Mouse (Mus musculus) CH12.LX (cell line): ENCODE measurements around the gene Tbc1d19. TPM values are rescaled to one million over a fixed set of nuclear protein-coding genes. Genes with fewer than 3 reads are reported as not detected.

Experiments
- DNase-seq: peaks from one replicate; pipeline ENCODE4 v3.0.0-alpha.2; 2013; ENCODE audit errors: extremely low read depth
- H3K27ac ChIP-seq: 2 replicates; pipeline ENCODE4 v1.5.1; 2012; ENCODE audit warnings: low read depth, mild to moderate bottlenecking, control low read depth, moderate library complexity; ENCODE audit not compliant: insufficient read depth
- H3K27me3 ChIP-seq: replicated peaks from 2 replicates; pipeline ENCODE3; 2012; ENCODE audit warnings: inconsistent platforms
- H3K36me3 ChIP-seq, 2 experiments: replicated peaks in 1 of 2; 2 replicates each; pipeline versions ENCODE3 to v1.6.1; 2012; ENCODE audit warnings: inconsistent platforms in 1 of 2, low read length in 1 of 2, mild to moderate bottlenecking in 1 of 2, mixed read lengths in 1 of 2, moderate library complexity in 1 of 2; ENCODE audit not compliant: control insufficient read depth in 1 of 2, insufficient read depth in 1 of 2
- H3K4me1 ChIP-seq, 2 experiments: 2 replicates each; pipeline ENCODE4 v1.6.1; 2012; ENCODE audit warnings: inconsistent platforms in 1 of 2, moderate library complexity in 1 of 2; ENCODE audit not compliant: insufficient read depth in 2 of 2, control insufficient read depth in 1 of 2
- H3K4me2 ChIP-seq: 2 replicates; pipeline ENCODE4 v1.6.1; 2012; ENCODE audit warnings: low read depth, mild to moderate bottlenecking, control low read depth; ENCODE audit not compliant: poor library complexity, insufficient read depth, severe bottlenecking
- H3K4me3 ChIP-seq, 3 experiments: fragments of 150-350 bp in 1 of 3; sonication (generic) in 1 of 3; replicated peaks in 1 of 3; 2 replicates each; pipeline versions ENCODE3 to v1.5.1; 2011 to 2012; ENCODE audit warnings: low read depth in 2 of 3, low read length in 2 of 3, mild to moderate bottlenecking in 2 of 3, moderate library complexity in 2 of 3, control low read depth in 1 of 3, improper control_type of control experiment in 1 of 3, inconsistent platforms in 1 of 3, mixed read lengths in 1 of 3; ENCODE audit not compliant: poor library complexity in 1 of 3
- H3K79me2 ChIP-seq: replicated peaks from 2 replicates; pipeline ENCODE4 v1.6.1; 2012; ENCODE audit warnings: mild to moderate bottlenecking, moderate library complexity; ENCODE audit not compliant: control insufficient read depth, poor library complexity, insufficient read depth, severe bottlenecking; ENCODE audit errors: extremely low read depth
- H3K9ac ChIP-seq: 2 replicates; pipeline ENCODE4 v1.6.1; 2012; ENCODE audit warnings: low read depth, mild to moderate bottlenecking, control low read depth, moderate library complexity; ENCODE audit not compliant: insufficient read depth
- H3K9me3 ChIP-seq: replicated peaks from 2 replicates; pipeline ENCODE3; 2012; ENCODE audit warnings: low read length, inconsistent platforms, mixed read lengths
- CHD1 ChIP-seq: IDR thresholded peaks from 2 replicates; pipeline ENCODE4 v1.6.1; 2012; ENCODE audit warnings: low read depth, low read length, improper control_type of control experiment, inconsistent platforms
- CHD2 ChIP-seq: IDR thresholded peaks from 2 replicates; pipeline ENCODE4 v1.6.1; 2011; ENCODE audit warnings: low read length, improper control_type of control experiment
- ELF1 ChIP-seq: IDR thresholded peaks from 2 replicates; pipeline ENCODE4 v1.6.1; 2014; ENCODE audit warnings: low read depth, mild to moderate bottlenecking, inconsistent platforms, low read length, improper control_type of control experiment
- IRF4 ChIP-seq: IDR thresholded peaks from 2 replicates; pipeline ENCODE4 v1.6.1; 2014; ENCODE audit warnings: low read depth, mild to moderate bottlenecking, inconsistent platforms, low read length, improper control_type of control experiment
- JUN ChIP-seq: IDR thresholded peaks from 2 replicates; pipeline ENCODE4 v1.6.1; 2011; ENCODE audit warnings: low read depth, mild to moderate bottlenecking, low read length, improper control_type of control experiment, moderate library complexity; ENCODE audit not compliant: insufficient read depth
- JUND ChIP-seq: conservative IDR thresholded peaks from 2 replicates; pipeline ENCODE4 v1.6.1; 2011; ENCODE audit warnings: low read depth, low read length, improper control_type of control experiment
- MAFK ChIP-seq: IDR thresholded peaks from 2 replicates; pipeline ENCODE4 v1.6.1; 2011; ENCODE audit warnings: low read length, improper control_type of control experiment; ENCODE audit not compliant: insufficient replicate concordance
- MAZ ChIP-seq: IDR thresholded peaks from 2 replicates; pipeline ENCODE4 v1.6.1; 2012; ENCODE audit warnings: low read depth, mild to moderate bottlenecking, inconsistent platforms, low read length, improper control_type of control experiment, moderate library complexity
- MEF2A ChIP-seq: IDR thresholded peaks from 2 replicates; pipeline ENCODE4 v1.6.1; 2014; ENCODE audit warnings: low read depth, mild to moderate bottlenecking, inconsistent platforms, low read length, improper control_type of control experiment, borderline replicate concordance
- MXI1 ChIP-seq: IDR thresholded peaks from 2 replicates; pipeline ENCODE4 v1.6.1; 2011; ENCODE audit warnings: mild to moderate bottlenecking, low read depth, low read length, improper control_type of control experiment
- MYC ChIP-seq: IDR thresholded peaks from 2 replicates; pipeline ENCODE4 v1.6.1; 2011; ENCODE audit warnings: low read depth, mild to moderate bottlenecking, improper control_type of control experiment, low read length
- NELFE ChIP-seq: IDR thresholded peaks from 2 replicates; pipeline ENCODE4 v1.6.1; 2011; ENCODE audit warnings: low read depth, low read length, improper control_type of control experiment
- NRF1 ChIP-seq: IDR thresholded peaks from 2 replicates; pipeline ENCODE4 v1.6.1; 2014; ENCODE audit warnings: low read depth, mild to moderate bottlenecking, inconsistent platforms, low read length, improper control_type of control experiment, moderate library complexity
- POLR2A ChIP-seq: IDR thresholded peaks from 2 replicates; pipeline ENCODE4 v1.6.1; 2011; ENCODE audit warnings: low read depth, mild to moderate bottlenecking, improper control_type of control experiment, low read length
- SIN3A ChIP-seq: IDR thresholded peaks from 2 replicates; pipeline ENCODE4 v1.6.1; 2012; ENCODE audit warnings: low read length, improper control_type of control experiment, inconsistent platforms
- SMC3 ChIP-seq: IDR thresholded peaks from 2 replicates; pipeline ENCODE4 v1.6.1; 2011; ENCODE audit warnings: low read depth, low read length, improper control_type of control experiment
- TBP ChIP-seq: conservative IDR thresholded peaks from 2 replicates; pipeline ENCODE4 v1.6.1; 2011; ENCODE audit warnings: low read depth, low read length, improper control_type of control experiment
- ZC3H11A ChIP-seq: IDR thresholded peaks from 2 replicates; pipeline ENCODE4 v1.6.1; 2012; ENCODE audit warnings: low read depth, mild to moderate bottlenecking, inconsistent platforms, low read length, improper control_type of control experiment
- ZKSCAN1 ChIP-seq: IDR thresholded peaks from 2 replicates; pipeline ENCODE4 v1.6.1; 2012; ENCODE audit warnings: low read depth, inconsistent platforms, low read length, improper control_type of control experiment, borderline replicate concordance
- ZMIZ1 ChIP-seq: IDR thresholded peaks from 2 replicates; pipeline ENCODE4 v1.6.1; 2012; ENCODE audit warnings: low read depth, mild to moderate bottlenecking, inconsistent platforms, low read length, improper control_type of control experiment
- dilution Hi-C: fragments of 300-500 bp; cut with MboI; formaldehyde crosslinking; loops from 2 replicates; pipeline ENCODE4 v1.14.3; 2020; ENCODE audit warnings: low sequenced_read_pairs; ENCODE audit not compliant: extremely low pct_unique_long_range_greater_than_20kb, extremely low pct_ligation_motif_present
- in situ Hi-C: fragments of 300-500 bp; cut with MboI; formaldehyde crosslinking; loops from 3 replicates; pipeline ENCODE4 v1.14.3; 2019; ENCODE audit warnings: low sequenced_read_pairs, low pct_ligation_motif_present, low pct_unique_long_range_greater_than_20kb, mixed read lengths
- polyA plus RNA-seq: library from polyadenylated mRNA; unstranded; fragments of >175 nt; gene quantifications from 2 replicates; pipeline ENCODE4 v1.2.1, GENCODE M21; 2012; ENCODE audit warnings: low read depth; ENCODE audit not compliant: insufficient read length
- total RNA-seq, 2 experiments: library from RNA; depleted of rRNA; stranded (reverse); fragments of 300-350 nt in 1 of 2; fragments of >200 nt in 1 of 2; gene quantifications; 2 replicates each; pipeline ENCODE4 v1.2.3; 2012 to 2014

The Tbc1d19 gene
- total and polyA plus RNA-seq, 3 experiments: 7.6 to 15.2 (median 14.8) TPM

DNA sequence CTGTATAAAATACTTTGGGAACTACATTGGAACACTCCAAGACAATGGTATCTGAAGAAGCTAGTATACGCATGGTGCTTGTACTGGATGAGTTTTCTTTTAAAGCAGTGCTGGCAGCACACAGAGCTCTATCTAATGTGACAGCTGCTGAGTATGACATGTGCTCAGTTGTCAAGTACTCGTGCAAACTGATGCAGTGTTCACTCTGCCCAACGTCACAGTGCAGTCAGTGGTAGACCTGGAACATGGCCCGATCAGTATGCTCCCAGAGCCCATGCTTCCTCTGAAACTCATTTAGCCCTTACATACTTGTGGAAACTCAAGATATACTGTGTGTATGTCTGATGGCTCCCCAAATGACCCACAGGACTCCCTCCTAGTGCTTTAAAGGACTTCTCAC is 25.1 kb downstream of the Tbc1d19 start:
- Histone ChIP-seq H3K27ac (no peak overlapping the region), H3K4me1 (no peaks in the 10 kb centered on the region), H3K9me3 (peaks cover 3% of the 10 kb centered on the region), H3K79me2 (no peaks in the 10 kb centered on the region), H3K4me3 (no peak overlapping the region), H3K36me3 (peaks cover 0 to 18% of the 10 kb centered on the region in 2 experiments), H3K4me2 (no peak overlapping the region), H3K27me3 (no peaks in the 10 kb centered on the region), H3K9ac (no peak overlapping the region)
- TF ChIP-seq MYC (no peak), JUND (no peak), NRF1 (no peak)
- in situ Hi-C loops: no loop called here
- no peak for DNase-seq
- dilution Hi-C loops: no loop called here

- no peak for DNase-seq
- H3K27me3 ChIP-seq: no peaks in the 10 kb centered on the region
- H3K36me3 ChIP-seq: peaks cover 2 to 8% of the 10 kb centered on the region in 2 experiments
- H3K9me3 ChIP-seq: no peaks in the 10 kb centered on the region
- no peak overlapping the region for H3K4me3 ChIP-seq
- TF ChIP-seq NELFE (no peak), MAFK (peak; percentile 53; the same call in 1 of the 2 replicates)
- H3K79me2 ChIP-seq: no peaks in the 10 kb centered on the region
- in situ Hi-C loops: no loop called here
- no peak overlapping the region for H3K9ac ChIP-seq
- no peak overlapping the region for H3K4me2 ChIP-seq
- dilution Hi-C loops: no loop called here
- H3K27ac ChIP-seq: no peak overlapping the region
- H3K4me1 ChIP-seq: no peaks in the 10 kb centered on the region
These were observed 31.9 kb downstream of the Tbc1d19 start for GRCm38 (mm10) chr5:53841256-53841655.

DNA sequence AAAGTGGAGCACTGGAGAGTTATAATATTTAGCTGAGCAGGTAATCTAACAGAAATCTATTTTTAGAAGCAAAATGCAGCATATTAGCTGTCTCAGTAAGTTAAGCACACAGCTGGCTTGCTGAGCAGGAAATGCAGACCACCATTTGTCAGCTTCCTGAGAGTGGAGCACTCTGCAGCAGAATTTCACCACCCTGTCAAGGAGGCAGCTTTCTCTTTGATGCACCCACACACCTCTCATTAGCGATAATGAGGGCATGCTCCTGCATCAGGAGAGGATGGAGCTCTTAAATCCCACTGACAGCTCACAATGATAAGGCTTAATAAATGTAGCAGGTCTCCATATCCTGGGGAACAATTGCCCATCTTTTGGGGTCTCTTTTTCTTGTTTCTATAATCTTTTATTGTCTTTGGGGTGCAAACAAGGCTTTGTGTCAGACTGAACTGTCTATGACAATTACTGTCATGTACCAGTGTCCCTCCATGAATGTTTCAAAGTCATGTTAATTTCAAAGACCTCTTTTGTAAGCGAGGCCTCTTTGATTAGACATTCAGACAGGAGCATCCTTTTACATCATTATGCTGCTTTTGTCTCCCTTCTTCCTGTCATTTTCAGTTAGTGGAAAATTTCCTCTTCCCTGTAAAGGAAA is 39.0 kb downstream of the Tbc1d19 start:
- H3K27ac ChIP-seq: no peak overlapping the region
- H3K4me2 ChIP-seq: no peak overlapping the region
- H3K79me2 ChIP-seq: no peaks in the 10 kb centered on the region
- DNase-seq: no peak
- H3K36me3 ChIP-seq: peaks cover 5 to 18% of the 10 kb centered on the region in 2 experiments
- H3K4me1 ChIP-seq: no peaks in the 10 kb centered on the region
- H3K27me3 ChIP-seq: no peaks in the 10 kb centered on the region
- no peak for TF ChIP-seq IRF4
- in situ Hi-C loops: no loop called here
- H3K9ac ChIP-seq: no peak overlapping the region
- H3K9me3 ChIP-seq: no peaks in the 10 kb centered on the region
- dilution Hi-C loops: no loop called here
- no peak overlapping the region for H3K4me3 ChIP-seq

DNA sequence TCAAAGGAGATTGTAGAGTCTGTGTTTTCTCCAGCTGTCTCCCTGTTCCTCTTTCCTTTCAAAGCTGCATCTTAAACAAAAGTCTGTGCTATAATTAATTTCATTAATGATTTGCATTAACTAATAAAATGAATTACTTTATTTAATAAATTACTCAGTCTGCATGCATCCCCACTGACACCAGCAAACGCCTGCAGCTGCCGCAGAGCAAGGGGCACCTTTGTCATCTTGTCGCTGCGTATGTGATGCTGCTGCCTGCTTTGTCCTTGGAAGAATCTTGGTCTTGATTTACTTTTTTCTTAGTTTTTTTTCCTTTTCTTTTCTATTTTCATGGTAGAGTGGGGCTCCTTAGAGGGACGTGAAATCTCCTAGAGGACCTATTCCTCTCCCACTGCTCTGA is 43.2 kb downstream of the Tbc1d19 start:
- dilution Hi-C loops: no loop called here
- in situ Hi-C loops: no loop called here
- DNase-seq: no peak
- TF ChIP-seq ELF1 (no peak), CHD1 (no peak), SIN3A (no peak), TBP (no peak), ZC3H11A (no peak), POLR2A (no peak), MAZ (no peak), JUN (no peak), CHD2 (no peak), SMC3 (no peak), MXI1 (no peak), ZKSCAN1 (no peak), ZMIZ1 (no peak), MEF2A (no peak), NELFE (no peak)

More for the DNA sequence above, 43.2 kb downstream of the Tbc1d19 start:
- Histone ChIP-seq H3K9ac (no peak overlapping the region), H3K79me2 (no peaks in the 10 kb centered on the region), H3K27ac (no peak overlapping the region), H3K36me3 (peaks cover 8 to 26% of the 10 kb centered on the region in 2 experiments), H3K4me2 (no peak overlapping the region), H3K27me3 (no peaks in the 10 kb centered on the region), H3K4me3 (no peak overlapping the region), H3K4me1 (no peaks in the 10 kb centered on the region), H3K9me3 (no peaks in the 10 kb centered on the region)
